Mouse (Mus musculus): ENCODE data around the gene Gm6685. TPM values are rescaled to one million over a fixed set of nuclear protein-coding genes. Genes with fewer than 3 reads are reported as not detected.

The Gm6685 gene
- 1.1 and 1.4 TPM in 2 replicates for polyA plus RNA-seq (2012; rRNA removed; ENCODE audit: low replicate concordance)

DNA sequence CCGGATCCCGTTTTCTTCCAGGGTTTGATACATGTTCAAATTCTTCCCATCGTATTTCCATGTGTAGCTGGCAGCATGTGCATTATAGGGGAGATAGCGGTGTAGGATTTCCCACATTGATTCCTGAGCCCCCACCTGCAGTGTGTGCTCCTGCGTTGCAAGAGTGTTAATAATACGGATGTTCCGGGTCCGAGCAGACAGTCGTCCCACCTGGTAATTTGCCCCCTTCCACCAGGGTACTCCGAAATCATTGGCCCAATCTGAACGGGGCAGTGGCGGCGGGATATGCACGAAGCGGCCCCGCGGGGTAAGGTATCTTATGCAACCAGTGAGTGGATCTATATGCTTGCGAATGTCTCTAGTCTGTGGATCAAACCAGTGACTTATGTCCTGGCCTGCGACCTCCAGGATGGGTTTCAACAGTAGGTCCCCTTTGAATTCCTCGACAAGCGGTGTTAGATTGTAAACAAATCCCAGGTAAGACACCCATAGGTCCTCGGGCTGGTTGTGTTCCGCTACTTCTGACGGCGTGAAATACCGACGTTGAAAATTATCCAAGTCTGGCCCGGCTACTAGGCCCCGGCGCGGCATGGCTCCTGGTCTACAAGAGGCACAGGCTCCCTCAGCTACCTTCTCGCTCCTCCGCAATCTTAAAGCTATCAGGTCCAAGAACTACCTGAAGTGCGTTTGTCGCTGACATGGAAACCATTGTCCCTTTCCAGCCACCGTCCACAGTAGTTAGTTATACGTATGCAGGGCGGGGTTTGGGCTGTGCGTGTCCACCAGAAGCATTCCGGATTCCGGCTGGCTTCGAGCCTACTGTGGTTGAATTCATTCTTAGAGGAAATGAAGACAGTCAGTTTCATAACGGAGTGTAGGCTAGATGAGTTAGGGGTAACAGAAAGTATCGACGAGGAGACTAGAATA is at the start of gene Gm6685:
Gene Gm6685 (minus strand): TSS at position 644 of the 927 bp plus-strand sequence.

Other genes starting within 250 kb of the Gm6685 start
- 2.5 and 7.3 TPM in 2 replicates for gene Ccdc85a, start 244.5 kb upstream of the Gm6685 start, polyA plus RNA-seq (2012; rRNA removed; ENCODE audit: low replicate concordance)